Mouse (Mus musculus) liver, embryonic 14.5 days (tissue): ENCODE measurements around the gene Acd. TPM values are rescaled to one million over a fixed set of nuclear protein-coding genes. Genes with fewer than 3 reads are reported as not detected.
A peak's percentile ranks its signal among the peaks of the same experiment; 100 is the strongest.

Experiments used
- ATAC-seq: fragments of 200-750 bp; cut with Nextera tagmentation; 2 replicates; pipeline ENCODE4 v1.8.0; 2017; ENCODE audit warnings: moderate number of reproducible peaks, mild to moderate bottlenecking, moderate library complexity; ENCODE audit not compliant: insufficient read depth
- DNase-seq, 3 experiments: peaks; one replicate each; pipeline ENCODE4 v3.0.0-alpha.2; 2012 to 2013; ENCODE audit warnings: low read depth in 3 of 3, low spot score in 3 of 3
- H3K27ac ChIP-seq: fragments of 300-500 bp; sonication (generic); 2 replicates; pipeline ENCODE4 v1.5.1; 2014; ENCODE audit warnings: moderate library complexity, mild to moderate bottlenecking, control low read depth, inconsistent platforms
- H3K27me3 ChIP-seq: fragments of 300-500 bp; sonication (generic); 2 replicates; pipeline ENCODE4 v1.6.1; 2014; ENCODE audit warnings: mild to moderate bottlenecking, low read length, moderate library complexity; ENCODE audit not compliant: control insufficient read depth, insufficient read depth
- H3K36me3 ChIP-seq: fragments of 300-500 bp; sonication (generic); replicated peaks from 2 replicates; pipeline ENCODE4 v1.6.1; 2014; ENCODE audit warnings: low read depth; ENCODE audit not compliant: control insufficient read depth, insufficient read depth
- H3K4me1 ChIP-seq, 2 experiments: fragments of 200-500 bp in 1 of 2; fragments of 300-500 bp in 1 of 2; sonication (generic) in 1 of 2; replicated peaks; 2 replicates each; pipeline ENCODE4 v1.6.1; 2012 to 2014; ENCODE audit warnings: antibody characterized with exemption in 1 of 2, inconsistent platforms in 1 of 2, low read length in 1 of 2; ENCODE audit not compliant: control insufficient read depth in 2 of 2, insufficient read depth in 2 of 2
- H3K4me2 ChIP-seq: fragments of 300-500 bp; sonication (generic); 2 replicates; pipeline ENCODE4 v1.6.1; 2014; ENCODE audit warnings: low read depth, mild to moderate bottlenecking, control low read depth, moderate library complexity
- H3K4me3 ChIP-seq, 2 experiments: fragments of 200-500 bp in 1 of 2; fragments of 300-500 bp in 1 of 2; sonication (generic) in 1 of 2; 2 replicates each; pipeline ENCODE4 v1.5.1; 2012 to 2014; ENCODE audit warnings: low read depth in 2 of 2, low read length in 2 of 2, mild to moderate bottlenecking in 2 of 2, control low read depth in 1 of 2, inconsistent platforms in 1 of 2, moderate library complexity in 1 of 2; ENCODE audit not compliant: insufficient read depth in 1 of 2
- H3K9ac ChIP-seq: fragments of 300-500 bp; sonication (generic); replicated peaks from 2 replicates; pipeline ENCODE4 v1.6.1; 2014; ENCODE audit warnings: mild to moderate bottlenecking, control low read depth, moderate library complexity
- H3K9me3 ChIP-seq: fragments of 300-500 bp; sonication (generic); 2 replicates; pipeline ENCODE4 v1.6.1; 2016; ENCODE audit warnings: low read length, mixed read lengths; ENCODE audit not compliant: control insufficient read depth
- CTCF ChIP-seq: IDR thresholded peaks from 2 replicates; pipeline ENCODE4 v1.5.1; 2016; ENCODE audit warnings: antibody characterized with exemption, low read depth, control low read depth
- EP300 ChIP-seq: IDR thresholded peaks from 2 replicates; pipeline ENCODE4 v1.6.1; 2016; ENCODE audit warnings: antibody characterized with exemption, low read depth
- WGBS: fragments of 180-500 bp; shearing (Covaris S2); extraction: QIAGEN DNeasy Blood & Tissue Kit; methylation state at CpG from one replicate; pipeline ENCODE4 v1.1.7; 2014; ENCODE audit not compliant: insufficient replicate concordance; 5-methylcytosine and 5-hydroxymethylcytosine counted together
- polyA plus RNA-seq, 2 experiments: library from polyadenylated mRNA; depleted of rRNA in 1 of 2; stranded (reverse) in 1 of 2; unstranded in 1 of 2; fragments of >200 nt; fragmentation: Nextera tagmentation in 1 of 2; extraction: Ambion mirVana in 1 of 2; gene quantifications; 2 replicates each; pipeline versions ENCODE4 v1.2.1 to v1.2.3; 2012 to 2014

Gene Acd
- polyA plus RNA-seq, 2 experiments = 8.8 to 20.3 TPM

DNA sequence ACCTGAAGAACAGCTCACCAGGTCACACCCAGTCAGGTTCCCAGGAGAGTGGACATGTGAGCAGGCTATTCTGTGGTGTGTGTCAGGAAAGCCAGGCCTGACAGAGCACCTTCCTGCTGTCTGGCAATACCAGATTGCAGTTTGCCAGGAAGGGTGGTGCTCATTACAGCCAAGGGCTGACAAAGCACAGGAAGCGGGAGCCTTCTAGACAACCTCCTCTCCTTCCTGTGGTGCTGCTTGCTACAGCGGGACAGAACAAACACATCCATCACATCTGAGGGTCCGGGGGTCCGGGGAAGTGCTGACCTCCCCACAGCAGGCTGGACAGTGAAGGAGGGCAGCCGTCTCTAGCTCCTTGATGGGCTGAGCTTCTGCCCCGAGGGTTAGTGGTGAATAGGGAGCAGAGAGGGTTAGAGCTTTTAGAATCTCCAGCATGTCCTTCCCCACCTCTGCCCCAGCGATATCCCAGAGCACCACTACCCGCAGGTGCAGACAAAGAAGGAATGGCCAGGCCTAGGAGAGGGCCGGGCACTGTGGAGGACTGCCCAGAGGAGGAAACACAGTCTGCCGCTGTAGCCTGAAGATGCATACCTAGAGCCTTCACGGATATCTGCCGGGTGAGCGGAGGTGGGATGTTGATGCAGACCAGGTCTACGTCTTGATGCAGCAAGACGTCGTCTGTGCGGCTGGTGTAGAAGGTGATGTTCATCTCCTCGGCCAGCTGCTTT, 26.7 kb upstream of the Acd start:
- DNase-seq (no peak), ATAC-seq (peak; percentile 62)
- Histone ChIP-seq H3K36me3 (no peaks in the 10 kb centered on the region), H3K9ac (no peak overlapping the region), H3K27ac (no peak overlapping the region), H3K9me3 (no peaks in the 10 kb centered on the region), H3K27me3 (no peaks in the 10 kb centered on the region), H3K4me3 (no peak overlapping the region), H3K4me1 (peaks cover 4 to 9% of the 10 kb centered on the region in 2 experiments; a peak in 3 of 4 replicates), H3K4me2 (no peak overlapping the region)
- WGBS = 41% methylated on average over 18 of the region's 18 CpGs
- no peak for TF ChIP-seq CTCF
- TF ChIP-seq EP300 = no peak

DNA sequence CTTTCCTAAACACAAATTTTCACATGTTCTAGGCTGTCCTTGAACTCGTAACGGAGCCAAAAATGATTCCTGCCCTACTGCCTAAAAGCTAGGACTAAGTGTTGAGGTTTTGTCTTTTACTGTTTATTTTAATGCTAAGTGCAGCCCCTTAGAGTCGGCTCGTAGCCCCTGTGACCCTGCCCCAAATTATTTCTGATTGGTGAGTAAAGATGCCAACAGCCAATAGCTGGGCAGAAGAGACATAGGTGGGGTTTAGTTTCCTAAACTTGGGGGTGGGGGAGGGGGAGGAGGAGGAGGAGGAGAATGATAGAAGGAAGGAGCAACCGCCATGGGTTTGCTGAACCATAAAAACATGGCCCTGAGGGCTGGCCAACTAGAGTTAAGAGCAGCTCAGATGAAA, 24.8 kb upstream of the Acd start:
- TF ChIP-seq EP300 (no peak), CTCF (no peak)
- H3K36me3 ChIP-seq = no peaks in the 10 kb centered on the region
- no peak overlapping the region for H3K9ac ChIP-seq
- ATAC-seq (no peak), DNase-seq (no peak)
- H3K27me3 ChIP-seq = no peaks in the 10 kb centered on the region
- no peaks in the 10 kb centered on the region for H3K9me3 ChIP-seq
- H3K4me1 ChIP-seq = no peaks in the 10 kb centered on the region
- H3K4me2 ChIP-seq = no peak overlapping the region
- no peak overlapping the region for H3K4me3 ChIP-seq
- WGBS = 62% methylated on average over 5 of the region's 5 CpGs
- H3K27ac ChIP-seq = no peak overlapping the region

DNA sequence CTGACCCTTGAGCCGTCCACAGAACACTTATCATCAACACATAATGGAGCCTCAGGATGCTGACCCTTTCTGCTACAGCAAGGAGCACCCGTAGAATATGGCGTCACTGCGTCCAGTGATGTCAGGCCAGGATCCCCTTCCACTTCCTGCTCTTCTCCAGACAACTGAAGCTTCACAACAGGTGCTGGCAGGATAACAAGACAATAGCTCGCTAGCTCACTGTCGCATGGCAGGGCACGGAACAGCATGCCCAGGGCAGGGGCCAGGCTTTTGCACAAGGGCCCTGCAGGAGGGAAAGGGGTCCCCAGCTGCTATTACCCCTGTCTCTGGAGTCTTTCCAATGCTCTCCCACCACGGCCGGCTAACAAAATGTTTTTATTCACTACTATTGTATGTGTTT, 22.0 kb upstream of the Acd start:
- TF ChIP-seq EP300 = no peak
- TF ChIP-seq CTCF = no peak
- no peak for DNase-seq
- Histone ChIP-seq H3K27ac (no peak overlapping the region), H3K4me3 (no peak overlapping the region), H3K4me1 (no peaks in the 10 kb centered on the region), H3K27me3 (no peaks in the 10 kb centered on the region), H3K4me2 (no peak overlapping the region), H3K9ac (no peak overlapping the region), H3K9me3 (no peaks in the 10 kb centered on the region), H3K36me3 (no peaks in the 10 kb centered on the region)
- 79% methylated on average over 9 of the region's 9 CpGs for WGBS
- no peak for ATAC-seq

DNA sequence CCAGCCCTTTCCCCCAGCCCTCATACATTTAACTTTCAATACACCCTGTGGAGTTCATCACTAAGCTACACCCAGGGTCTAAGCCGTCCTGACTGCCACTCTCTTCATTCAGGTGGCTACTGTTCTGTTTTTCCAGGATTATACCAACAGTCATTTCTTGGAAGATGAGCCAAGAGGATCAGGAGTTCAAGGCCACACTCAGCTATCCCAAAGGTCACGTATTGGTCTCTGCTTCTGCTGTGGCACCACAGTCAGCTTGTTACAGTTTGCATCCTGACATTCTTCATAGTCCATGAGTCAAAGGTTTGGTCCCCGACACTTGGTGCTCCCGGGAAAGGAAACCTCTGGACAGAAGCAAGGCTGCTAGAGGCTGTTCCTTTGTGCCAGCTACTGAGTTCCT, 18.7 kb upstream of the Acd start:
- Histone ChIP-seq H3K4me1 (no peaks in the 10 kb centered on the region), H3K27ac (no peak overlapping the region), H3K9me3 (no peaks in the 10 kb centered on the region), H3K27me3 (no peaks in the 10 kb centered on the region), H3K9ac (no peak overlapping the region), H3K4me3 (no peak overlapping the region), H3K36me3 (no peaks in the 10 kb centered on the region), H3K4me2 (no peak overlapping the region)
- ATAC-seq (no peak), DNase-seq (no peak)
- 64% methylated on average over 4 of the region's 4 CpGs for whole genome bisulfite sequencing
- TF ChIP-seq CTCF (no peak), EP300 (no peak)

DNA sequence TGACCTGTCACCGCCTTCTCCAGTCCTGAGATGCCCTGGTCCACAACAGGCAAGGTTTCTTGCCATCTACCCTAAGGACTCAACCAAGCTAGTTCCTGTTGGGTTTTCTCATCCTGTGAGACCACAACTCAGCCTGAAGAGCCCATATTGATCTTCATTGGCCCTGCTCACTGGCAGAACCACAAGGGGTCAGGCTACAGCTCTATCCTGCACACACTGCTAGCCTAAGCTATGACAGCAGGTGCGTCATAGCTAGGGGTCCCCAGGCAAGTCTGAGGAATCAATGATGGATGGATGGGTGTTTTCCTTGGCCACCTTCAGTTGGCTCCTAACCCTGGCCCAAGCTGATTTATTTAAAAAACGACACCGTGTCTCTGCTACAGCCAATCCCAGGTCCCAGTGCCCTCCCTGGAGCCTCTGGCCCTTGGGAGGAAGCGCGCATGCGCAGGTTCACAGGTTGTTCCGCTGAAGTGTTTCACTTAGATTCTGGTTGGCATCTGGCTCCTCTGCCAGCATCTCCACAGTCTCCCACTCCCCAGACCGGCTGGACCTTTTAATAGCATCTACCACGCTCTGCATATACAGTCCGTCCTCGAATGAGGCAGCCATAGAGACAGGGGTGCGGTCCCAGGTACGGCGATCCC, 15.5 kb upstream of the Acd start:
- Histone ChIP-seq H3K9me3 (no peaks in the 10 kb centered on the region), H3K9ac (no peak overlapping the region), H3K4me3 (no peak overlapping the region), H3K27ac (no peak overlapping the region), H3K4me2 (no peak overlapping the region), H3K27me3 (no peaks in the 10 kb centered on the region), H3K36me3 (no peaks in the 10 kb centered on the region), H3K4me1 (no peaks in the 10 kb centered on the region)
- TF ChIP-seq EP300 = no peak
- TF ChIP-seq CTCF = peak; percentile 46
- WGBS = 82% methylated on average over 15 of the region's 15 CpGs
- no peak for ATAC-seq
- DNase-seq = no peak
